Mouse (Mus musculus) left cerebral cortex, postnatal 14 days (tissue): ENCODE measurements around the gene Unc5c. TPM values are rescaled to one million over a fixed set of nuclear protein-coding genes. Genes with fewer than 3 reads are reported as not detected.

Experiments
- DNase-seq, 2 experiments: peaks; one replicate each; pipeline ENCODE4 v3.0.0; 2021 to 2022; ENCODE audit warnings: low spot score in 2 of 2, mixed read lengths in 1 of 2
- intact Hi-C: fragments of 180-260 bp; cut with DNase I; formaldehyde crosslinking; loops from one replicate; pipeline ENCODE4 v1.15.1; 2025
- total RNA-seq, 2 experiments: library from RNA; stranded (reverse); gene quantifications; 2 replicates each; pipeline ENCODE4 v1.2.3; 2021

Gene Unc5c
- total RNA-seq, 2 experiments from 2014 or later: 30.7 to 31.7 TPM

DNA sequence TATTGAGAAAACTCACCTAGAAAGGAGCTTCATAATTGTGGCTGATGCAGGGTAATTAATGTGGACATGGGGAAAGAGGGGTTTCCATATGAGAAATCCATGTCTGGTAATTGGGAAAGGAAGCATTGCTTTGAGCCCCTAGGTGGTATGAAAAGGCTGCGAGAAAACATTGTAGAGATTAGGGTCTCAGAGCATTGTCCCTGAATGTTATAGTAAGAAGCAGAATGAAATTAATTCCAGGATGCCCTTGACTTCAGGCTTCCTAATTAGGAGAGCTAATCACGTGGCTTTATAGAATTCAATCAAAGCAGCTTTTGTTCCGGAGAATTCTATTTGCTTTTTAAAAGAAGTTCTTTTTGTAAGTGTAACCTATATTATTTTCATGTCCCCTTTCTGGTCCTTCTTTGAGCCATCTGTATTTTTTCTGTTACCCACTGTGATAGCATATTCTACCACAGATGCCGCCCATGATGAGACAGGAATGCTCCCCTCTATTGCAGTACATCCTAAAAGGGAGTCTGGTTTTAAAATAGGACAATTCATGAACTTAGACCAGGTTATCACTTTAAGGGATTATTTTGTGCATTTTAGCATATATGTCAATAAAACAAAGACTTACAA, 124.5 kb downstream of the Unc5c start:
- intact Hi-C loops: no loop called here
- no peak for DNase-seq

DNA sequence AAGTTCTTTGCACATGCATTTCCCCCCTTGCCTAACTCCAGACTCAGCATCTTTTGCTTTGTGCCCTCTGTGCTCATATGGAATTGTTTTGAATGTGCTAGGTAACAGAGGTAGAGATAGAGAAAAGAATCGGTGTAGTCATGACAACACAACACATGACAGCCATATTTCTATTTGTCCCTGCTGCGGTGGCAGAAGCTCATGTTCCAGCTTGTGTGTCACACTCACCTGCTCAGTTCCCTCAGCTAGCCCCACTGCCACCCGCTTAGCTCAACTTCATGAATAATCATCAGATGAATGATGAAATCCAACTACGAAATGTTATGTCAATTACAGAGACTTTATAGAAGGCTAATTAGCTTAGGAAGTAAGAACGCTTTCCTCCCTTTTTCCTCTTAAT, 128.2 kb downstream of the Unc5c start:
- intact Hi-C loops: no loop called here
- DNase-seq: no peak

DNA sequence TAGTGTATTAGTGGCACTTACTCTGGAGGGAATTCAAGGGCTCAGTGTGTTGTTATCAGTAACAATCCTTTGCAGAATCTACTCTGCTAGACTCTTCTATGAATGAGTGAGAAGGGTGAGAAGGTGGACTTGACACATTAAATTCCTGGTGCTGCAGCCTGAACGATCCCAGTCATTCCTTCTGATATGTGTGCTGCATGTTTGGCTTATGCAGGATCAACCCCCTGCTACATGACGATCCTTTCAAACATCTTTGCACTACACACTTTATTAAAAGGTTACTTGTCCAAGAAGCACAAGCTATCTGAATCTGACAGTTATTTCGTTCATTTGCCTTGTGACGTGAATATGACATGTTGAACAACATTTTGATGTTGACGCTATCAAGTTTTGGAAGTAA, 129.1 kb downstream of the Unc5c start:
- DNase-seq: no peak
- intact Hi-C loops: no loop called here

DNA sequence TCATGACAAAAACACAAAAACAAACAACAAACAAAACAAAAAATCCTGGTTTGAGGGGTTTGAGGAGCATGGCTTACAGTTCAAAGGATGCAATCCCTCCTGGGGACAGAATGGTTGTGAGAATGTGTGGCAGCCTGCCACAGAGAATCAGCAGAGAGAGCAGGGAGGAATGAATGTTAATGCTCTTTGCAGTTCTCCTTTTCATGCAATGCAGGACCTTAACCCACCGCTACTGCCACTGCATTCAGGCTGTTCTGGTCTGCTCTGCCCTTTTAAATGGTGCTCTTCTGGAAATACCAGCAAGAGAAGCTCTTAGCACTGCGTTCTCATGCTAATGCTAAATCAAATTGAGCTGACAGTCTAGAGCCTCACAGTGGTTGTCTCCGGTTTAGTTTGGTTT, 130.1 kb downstream of the Unc5c start:
- DNase-seq: no peak
- intact Hi-C loops: no loop called here

DNA sequence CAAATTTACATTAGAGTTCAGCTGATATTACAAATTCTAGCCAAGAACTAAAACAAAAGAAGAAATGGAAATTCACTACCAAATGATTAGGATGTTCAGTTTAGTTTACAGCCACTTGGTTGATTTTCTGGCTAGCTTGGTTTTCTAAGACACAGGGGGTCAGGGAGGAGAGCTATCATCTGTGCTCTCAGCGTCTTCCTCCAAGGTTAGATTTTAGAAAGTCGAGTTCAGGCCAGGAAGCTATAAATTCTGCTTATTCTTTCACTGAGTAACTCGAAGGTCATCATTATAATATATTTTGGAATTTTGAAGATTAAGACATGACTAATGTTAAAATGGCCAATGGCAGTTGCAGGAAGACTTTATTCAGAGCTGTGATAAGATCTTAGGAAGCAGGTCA, 131.4 kb downstream of the Unc5c start:
- no peak for DNase-seq
- intact Hi-C loops: no loop called here

DNA sequence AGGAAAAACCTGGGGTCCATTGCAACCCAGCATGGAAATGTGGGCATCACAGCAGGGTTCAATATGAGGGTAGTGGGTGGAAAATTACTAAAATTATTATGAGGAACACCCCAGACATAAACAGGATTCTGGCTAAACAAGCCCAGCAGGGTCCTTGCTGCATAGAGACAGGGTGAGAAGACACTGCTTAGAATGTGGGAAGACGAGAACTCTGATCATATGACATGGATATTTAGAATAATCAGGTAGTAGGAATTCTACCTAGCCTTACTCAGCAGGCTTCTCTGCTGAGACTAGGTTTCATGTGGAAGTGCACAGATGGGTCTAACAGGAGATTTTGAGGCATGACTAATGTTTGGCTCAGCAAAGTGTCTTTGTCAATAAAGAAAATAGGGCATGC, 131.9 kb downstream of the Unc5c start:
- no peak for DNase-seq
- intact Hi-C loops: no loop called here

DNA sequence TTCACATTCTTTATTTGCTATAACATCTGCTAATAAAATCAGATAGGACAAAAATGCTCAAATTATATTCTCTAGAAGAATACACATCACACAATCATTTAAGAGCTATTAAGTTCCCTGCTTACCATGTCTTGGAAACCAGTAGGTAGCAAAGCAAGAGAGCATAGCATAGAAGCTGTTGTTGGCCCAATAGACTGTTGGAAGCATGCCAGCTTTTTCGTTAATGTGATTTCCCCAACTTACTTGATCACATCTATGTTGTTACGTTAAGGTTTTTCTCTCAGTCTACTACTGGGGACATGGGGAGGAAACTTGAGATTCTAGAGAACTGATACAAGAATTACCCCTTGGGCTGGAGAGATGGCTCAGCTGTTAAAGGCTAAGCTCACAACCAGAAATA, 133.0 kb downstream of the Unc5c start:
- DNase-seq: no peak
- intact Hi-C loops: no loop called here

DNA sequence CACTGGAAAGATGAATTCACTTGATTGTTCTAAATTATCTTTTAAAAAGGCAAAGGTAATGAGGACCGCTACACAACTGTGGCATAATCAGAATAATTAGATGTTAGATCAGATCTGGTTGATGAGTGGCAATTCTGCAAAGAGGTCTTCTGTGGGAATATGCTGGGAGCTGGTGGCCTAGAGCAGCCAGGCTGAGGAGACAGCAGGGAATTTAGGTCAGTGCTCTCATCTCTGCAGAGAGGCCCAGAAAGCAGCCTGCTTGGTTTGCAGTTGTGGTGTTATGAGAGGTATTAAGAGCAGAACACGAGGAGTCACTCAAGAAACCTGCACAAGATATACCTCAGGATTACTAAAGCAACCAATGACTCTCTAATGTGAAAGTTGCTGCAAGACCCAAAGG, 133.9 kb downstream of the Unc5c start:
- intact Hi-C loops: no loop called here
- no peak for DNase-seq

DNA sequence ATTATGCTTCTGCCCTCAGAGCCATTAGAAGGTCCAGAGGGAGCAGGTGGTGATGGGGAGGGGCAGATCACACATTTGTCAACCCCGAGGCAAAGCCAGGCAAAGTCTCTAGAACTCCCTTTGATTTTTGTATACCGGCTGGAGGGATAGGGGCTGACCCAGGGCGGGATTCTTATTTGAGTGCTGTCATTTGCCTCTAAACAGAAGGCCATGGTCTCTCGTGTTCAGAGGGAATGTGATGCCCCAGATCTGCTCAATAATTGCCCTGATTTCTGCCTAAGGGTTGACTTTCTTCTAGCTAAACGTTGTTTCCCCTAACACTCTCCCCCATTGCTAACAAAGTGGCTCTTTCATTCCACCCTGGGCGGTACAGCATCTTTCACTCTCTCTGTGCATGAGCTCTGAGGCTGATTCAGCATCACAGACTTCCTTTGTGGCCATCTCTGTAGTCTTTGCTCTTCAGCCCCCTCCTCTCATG, 136.1 kb downstream of the Unc5c start:
- DNase-seq: peak in 1 of 2 experiments; percentile 23
- intact Hi-C loops: no loop called here

DNA sequence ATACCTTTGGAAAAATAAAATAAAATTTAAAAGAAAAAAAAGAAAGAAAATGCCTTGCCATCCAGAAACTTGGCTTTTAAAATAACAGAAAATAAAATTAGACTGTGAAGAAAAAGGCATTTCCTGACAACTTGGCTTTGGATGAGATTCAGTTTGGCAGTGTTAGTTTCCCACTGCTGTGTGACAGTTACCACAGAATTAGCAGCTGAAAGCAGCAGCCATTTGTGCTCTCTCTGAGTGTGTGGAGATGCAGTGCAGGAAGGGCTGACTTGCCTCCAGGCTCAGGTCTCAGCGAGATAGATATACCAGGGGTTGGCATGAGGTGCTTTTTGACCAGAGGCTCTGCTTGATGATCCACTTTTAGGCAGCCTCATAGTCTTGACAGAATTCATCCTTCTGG, 151.7 kb downstream of the Unc5c start:
- DNase-seq: peak; percentile 24 to 62
- intact Hi-C loops: no loop called here

DNA sequence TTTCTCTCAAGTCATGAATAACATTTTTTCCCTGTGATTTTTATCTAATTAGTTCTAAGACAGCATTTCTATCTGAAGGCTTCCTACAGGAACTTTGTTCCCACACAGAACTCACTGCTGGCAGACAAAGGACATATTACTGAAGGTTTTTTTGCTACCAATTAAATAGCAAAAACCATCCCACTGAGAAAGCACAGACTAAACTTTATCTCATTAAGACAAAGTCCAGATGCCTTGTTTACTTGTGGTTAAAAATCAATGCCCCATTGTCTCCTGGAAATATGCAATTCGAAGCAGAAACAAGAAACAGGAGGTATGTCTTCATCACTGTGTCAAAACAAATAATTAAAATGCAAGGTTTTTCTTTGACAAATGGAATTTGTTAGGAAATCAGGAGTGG, 153.7 kb downstream of the Unc5c start:
- intact Hi-C loops: no loop called here
- no peak for DNase-seq

DNA sequence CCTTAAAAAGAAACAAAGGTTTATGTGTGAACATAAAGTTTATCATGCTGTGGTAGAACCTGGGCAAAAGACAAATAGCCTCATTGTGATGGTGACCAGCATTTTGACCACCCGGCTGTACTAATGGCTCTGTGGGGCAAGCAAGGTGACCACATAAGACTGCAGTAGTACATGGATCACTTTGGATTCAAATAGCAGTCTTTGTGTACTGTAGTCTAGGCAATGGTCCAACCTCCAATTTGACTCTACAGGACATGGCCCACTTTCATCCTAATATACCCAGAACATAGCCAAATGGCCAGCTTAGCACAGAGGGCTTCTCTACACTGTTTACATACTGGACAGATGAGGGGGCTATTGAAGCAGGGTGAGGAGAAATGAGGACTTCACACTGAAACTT, 156.5 kb downstream of the Unc5c start:
- intact Hi-C loops: no loop called here
- DNase-seq: no peak

DNA sequence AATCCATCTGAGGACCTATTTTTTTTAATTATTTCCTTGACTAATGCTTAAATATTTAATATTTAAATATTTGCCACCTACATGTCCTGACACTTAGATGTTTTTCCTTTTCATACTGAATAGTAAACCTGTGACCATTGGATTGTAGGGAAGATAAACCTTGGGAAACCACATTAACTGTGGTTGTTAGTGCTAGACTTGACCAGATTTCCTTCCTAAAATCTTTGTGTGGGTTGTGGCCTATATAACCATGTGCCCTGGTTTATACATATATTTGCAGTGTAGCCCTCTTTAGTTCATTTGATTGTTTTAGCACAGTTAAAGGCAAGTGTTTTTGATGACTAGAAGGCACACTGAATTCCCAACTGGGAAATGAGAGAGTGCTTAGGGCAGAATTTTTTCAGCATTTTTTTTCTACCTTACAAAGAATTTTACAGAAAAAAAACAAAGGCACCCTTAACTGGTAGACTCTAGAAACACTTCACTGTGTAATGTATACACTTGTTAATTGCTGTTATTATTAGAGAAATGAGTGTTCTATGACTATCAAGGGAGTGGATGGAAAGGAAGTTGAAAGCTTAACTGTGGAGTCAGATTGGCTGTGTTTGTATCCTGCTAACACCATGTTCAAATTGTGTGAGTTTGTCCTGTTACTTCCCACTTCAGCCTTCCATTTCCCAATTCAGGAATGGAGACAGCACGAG, 162.1 kb downstream of the Unc5c start:
- DNase-seq: no peak
- intact Hi-C loops: no loop called here

DNA sequence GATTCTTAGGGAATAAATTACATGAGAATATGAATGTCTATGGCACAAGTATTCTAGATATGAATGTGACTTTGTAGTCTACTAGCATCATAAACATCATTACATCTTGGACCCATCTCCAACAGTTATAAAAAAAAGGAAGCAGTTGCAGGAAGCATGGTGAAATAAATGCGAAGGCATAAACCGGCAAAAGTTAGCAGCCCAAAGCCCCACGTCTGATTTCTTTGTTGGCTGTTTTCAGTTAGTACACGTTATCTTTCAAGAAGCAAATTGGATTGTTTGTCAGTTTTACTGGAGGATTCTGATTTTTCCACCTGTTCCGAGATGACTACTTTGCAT, 162.6 kb downstream of the Unc5c start:
- no peak for DNase-seq
- intact Hi-C loops: no loop called here

DNA sequence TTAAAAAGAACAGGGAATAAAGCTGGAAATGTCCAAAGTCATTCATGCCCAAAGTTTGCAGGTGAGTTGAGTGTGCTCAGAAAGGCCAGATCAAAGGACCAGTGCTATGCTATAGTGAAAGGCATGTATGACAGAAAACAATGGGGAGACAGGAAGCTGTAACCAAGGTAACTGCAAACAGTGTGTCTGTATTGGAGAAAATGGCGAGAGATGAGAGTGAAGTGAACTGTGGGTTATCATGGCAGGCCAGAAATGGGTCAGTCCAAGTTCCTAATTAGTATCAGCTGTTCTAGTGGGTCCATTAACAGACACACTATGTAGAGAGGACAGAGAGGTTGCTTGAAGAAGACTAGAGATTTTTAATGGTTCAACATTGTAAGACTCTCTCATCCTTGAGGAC, 164.4 kb downstream of the Unc5c start:
- intact Hi-C loops: no loop called here
- no peak for DNase-seq

DNA sequence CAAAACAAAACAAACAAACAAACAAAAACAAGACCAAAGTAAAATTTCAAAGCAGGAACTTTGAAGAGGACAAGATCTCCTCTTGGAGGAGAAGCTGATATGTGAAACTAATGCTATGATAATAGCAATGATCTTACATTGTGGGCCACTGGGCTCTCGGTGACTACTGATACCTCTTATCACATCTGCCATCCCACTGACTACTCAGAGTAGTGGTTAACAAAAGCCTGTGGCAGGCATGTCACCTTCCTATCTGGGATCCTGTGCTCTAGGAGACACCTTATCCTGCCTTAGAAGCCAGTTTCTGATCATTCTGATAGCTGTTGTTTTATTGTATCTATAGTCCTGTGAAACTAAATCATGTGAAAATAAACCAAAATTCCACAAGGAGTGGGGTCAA, 172.9 kb downstream of the Unc5c start:
- no peak for DNase-seq
- intact Hi-C loops: no loop called here

DNA sequence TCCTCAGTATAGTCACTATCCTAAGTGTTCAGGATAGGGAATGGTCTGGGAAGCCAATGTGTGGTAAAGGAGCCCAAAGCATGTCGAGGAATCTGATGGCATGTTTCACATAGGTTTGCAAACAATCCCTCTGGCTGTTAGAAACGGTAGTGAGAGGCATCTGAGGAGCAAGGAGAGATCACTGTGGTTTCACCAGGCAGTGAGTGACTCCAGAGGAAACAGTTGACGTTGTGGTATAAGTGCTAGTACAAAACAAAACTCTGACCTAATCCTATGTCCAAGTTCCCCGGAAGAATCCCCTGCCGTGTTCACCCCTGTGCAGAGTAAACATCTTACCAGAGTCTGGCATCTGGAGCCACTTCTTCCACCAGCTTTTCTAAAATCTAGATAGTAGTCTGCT, 179.2 kb downstream of the Unc5c start:
- DNase-seq: no peak
- intact Hi-C loops: no loop called here

DNA sequence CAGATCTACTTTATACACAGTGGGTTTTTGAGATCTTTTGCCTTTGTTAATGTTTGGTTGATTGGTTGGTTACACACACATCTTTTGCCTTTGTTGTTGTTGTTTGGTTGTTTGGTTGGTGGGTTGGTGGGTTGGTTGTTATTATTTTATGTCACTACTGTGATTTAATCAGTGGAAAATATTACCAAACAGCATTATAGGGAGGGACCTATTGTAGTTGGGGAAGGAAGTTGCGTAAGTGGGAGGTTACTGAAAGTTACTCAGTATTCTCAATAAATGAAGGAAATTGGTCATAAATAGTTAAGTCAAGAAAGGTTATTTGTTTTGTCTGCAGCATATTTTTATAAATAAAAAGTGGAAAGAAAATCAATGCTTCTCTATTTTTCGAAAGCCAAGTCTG, 181.6 kb downstream of the Unc5c start:
- intact Hi-C loops: no loop called here
- DNase-seq: no peak

DNA sequence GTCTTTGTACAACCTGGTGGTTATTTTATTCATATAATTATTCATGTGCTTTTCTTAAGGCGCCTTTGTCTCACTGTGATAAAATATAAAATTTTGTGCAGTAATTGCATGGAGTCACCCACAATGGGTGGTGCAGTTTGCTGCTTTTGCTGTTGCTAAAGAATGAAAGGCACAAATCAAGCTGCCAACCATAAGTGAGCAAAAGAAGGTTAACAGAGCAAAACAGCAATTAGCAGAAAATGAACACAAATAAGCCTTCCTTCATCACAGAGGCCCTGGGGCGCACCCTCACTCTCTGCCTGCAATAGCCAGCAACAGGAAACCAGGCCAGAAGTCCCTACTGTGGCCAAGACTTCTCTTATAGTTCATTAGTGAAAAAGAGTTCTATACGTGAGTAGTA, 185.6 kb downstream of the Unc5c start:
- intact Hi-C loops: no loop called here

DNA sequence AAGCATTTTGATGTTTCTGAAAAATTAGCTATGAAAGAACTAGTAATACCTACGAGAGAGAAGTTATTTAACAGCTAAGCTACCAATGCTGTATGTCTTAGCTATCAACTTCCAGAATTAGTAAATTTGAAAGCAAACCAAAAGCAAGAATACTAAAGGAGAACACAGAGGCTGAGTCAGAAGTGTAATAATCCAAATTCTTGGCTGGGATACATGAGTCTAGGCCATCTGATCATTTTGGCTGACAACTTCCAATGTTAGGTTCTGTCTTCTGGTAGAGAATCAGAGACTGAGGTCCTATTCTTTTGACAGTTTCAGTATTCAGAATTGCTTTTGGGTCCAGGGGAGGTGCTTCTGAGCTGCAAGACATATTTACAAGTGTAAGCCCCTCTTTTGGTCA, 188.9 kb downstream of the Unc5c start:
- peak in 1 of 2 experiments; percentile 3 for DNase-seq
- intact Hi-C loops: no loop called here

More for the DNA sequence above, 185.6 kb downstream of the Unc5c start:
- no peak for DNase-seq

DNA sequence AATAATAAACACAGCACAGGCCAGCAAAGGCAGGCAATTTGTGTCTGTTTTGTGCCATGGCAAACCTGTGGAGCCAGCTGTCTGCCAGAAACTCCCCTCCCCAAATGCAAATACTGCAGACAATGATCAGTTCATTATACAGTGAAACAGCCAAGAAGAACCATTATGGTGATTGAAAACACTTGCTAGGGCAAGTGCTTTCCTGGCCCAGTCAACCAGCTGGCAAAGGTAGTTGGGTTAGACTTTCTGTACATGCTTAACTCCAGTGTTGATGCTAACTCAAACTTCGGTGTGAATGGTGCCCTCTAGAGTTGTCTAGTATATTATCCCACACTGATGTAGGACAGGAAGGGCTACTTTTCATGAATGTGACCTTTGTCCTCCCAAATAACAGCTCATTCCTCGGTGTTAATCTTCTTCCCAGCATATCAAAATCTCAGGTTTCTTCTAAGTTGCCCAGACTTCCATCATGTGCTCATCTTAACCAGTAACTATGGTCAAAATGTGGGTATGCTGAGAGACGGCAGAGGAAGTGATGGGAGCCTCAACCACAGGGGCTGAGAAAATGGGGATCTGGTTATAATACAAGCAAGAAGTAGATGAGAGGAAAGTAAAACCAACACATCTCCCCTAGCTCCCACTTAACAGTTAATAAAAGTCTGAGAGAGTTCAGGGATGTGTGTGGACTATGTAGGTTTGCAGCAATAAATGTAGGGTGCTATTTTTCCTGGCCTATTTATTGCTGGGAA, 194.2 kb downstream of the Unc5c start:
- no peak for DNase-seq
- intact Hi-C loops: no loop called here
